Comparison of ENCODE assay signal across 8 mouse cellular contexts in genomic region chr7:78061631-78062030, GRCm38 (mm10).
"Had no signal": no experiment of that assay in that cellular context is flagged by ENCODE, and none has a peak within 500 bp of the region (broad histone marks: within the 10 kb centered on the region; RNA-seq: fewer than 3 reads in every experiment).

No protein-coding gene starts in this region.

- DNase-seq: kidney, adult 2 months; kidney, postnatal 25 days; left cerebral cortex, postnatal 4 days; lung, embryonic 14.5 days; right cerebral cortex, postnatal 4 days; spleen, adult 18-20 months; thymus, adult 18-20 months; thymus, postnatal 14 days had no signal
